Mouse (Mus musculus) E14TG2a.4 (cell line): ENCODE measurements around the gene Onecut1.

Experiments
- CTCF ChIP-seq: conservative IDR thresholded peaks from 2 replicates; pipeline ENCODE4 v1.5.1; 2014; ENCODE audit warnings: low read length
- NANOG ChIP-seq: IDR thresholded peaks from 2 replicates; pipeline ENCODE4 v1.6.1; 2014; ENCODE audit warnings: borderline replicate concordance, low read length, mixed read lengths

DNA sequence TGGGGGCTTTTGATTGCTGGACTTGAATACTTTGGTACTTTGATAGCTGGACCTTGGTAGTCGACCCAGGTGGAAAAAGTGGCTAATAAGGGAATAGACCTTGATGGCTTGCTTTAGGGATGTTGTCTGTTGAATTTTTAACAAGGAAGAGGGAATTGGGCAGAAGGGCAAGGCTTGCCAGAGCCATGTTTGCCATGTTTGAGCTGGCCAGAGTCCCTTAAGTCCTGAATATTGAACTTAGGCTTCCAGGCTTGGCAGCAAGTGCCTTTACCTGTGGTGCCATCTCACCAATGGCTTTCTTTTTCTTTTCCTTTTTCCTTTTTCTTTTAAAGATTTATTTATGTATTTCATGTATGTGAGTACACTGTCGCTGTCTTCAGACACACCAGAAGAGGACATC, 38.4 kb downstream of the Onecut1 start:
- TF ChIP-seq CTCF, result no peak
- no peak for TF ChIP-seq NANOG
